Mouse (Mus musculus) B cell, adult 2 months (primary cell): Measurements from ENCODE around the gene Ranbp10.

Source experiments
- DNase-seq, 2 experiments: peaks; one replicate each; pipeline ENCODE4 v3.0.0; 2022

Gene Ranbp10

DNA sequence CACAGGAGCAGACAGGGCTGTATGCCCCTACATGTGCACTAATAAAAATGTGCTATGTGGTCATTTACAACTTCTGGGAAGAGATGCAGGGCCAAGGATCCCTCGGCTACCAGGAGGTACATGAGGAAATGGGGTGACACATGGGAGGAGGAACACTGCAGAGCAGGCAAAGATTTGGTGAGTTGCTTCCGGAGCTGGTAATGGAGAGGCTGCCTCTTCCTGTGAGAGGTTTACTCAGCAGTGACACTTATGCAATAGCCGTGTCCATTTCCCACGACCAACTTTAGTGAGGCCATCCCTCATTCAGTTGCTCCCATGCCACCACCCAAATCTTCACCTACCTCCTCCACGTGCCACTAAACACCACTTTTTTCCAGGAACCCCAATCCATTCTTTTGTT lies 46.9 kb downstream of the Ranbp10 start:
- DNase-seq, result no peak

DNA sequence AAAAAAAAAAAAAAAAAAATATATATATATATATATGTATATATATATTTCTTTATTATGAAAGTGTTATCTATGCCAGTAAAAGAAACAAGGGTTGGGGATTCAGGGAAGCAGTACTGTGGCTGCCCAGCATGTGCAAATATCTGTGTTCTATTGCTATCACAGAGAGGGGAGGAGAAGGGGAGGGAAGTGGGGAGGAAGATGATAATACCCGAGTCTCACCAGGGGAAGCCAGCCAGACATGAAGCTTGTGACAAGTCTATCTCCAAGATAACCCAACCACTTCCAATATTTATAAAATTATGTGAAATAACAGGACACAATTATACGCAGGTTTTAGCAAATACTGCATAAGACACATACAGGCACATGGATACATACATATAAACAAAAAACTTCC lies 49.3 kb downstream of the Ranbp10 start:
- DNase-seq, result no peak

DNA sequence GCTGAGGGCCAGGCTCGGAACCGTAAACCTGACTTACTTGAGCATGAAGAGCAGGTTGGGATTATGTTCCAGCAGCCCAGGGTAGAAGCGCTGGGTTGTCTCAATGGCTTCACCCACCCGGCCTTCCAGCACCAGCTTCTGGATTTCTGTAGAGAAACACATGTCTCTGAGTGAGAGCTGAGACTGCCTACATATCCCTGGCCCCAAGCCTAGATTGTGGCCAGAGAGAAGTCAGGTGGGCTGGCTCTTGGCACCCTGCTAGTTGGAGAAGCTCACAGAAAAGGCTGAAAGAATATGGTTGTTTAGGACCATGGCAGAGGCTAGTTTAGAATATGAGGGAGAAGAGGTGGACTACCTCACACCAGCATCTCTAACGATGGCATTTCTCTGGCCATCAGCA lies 52.7 kb downstream of the Ranbp10 start:
- no peak for DNase-seq

DNA sequence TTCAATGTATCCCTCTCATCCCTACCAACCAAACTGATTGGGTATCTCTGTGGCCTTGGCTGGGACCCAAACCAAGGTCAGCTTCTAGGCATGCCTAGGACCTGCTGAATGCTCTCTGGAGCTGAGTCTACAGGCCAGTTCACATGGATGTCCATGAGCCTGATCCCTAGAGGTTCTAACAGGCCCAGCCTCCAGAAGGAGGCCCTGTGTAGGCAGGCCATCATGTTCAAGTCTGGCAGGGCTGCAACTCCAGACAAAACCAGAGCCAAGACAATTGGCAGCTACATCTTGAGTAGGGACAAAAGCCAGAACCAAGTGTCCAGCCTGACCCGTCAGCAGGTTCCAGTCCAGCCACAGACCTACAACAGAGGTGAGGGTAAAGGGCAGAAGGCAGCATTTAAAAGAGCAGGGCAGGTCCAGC lies 53.7 kb downstream of the Ranbp10 start:
- DNase-seq, result no peak

DNA sequence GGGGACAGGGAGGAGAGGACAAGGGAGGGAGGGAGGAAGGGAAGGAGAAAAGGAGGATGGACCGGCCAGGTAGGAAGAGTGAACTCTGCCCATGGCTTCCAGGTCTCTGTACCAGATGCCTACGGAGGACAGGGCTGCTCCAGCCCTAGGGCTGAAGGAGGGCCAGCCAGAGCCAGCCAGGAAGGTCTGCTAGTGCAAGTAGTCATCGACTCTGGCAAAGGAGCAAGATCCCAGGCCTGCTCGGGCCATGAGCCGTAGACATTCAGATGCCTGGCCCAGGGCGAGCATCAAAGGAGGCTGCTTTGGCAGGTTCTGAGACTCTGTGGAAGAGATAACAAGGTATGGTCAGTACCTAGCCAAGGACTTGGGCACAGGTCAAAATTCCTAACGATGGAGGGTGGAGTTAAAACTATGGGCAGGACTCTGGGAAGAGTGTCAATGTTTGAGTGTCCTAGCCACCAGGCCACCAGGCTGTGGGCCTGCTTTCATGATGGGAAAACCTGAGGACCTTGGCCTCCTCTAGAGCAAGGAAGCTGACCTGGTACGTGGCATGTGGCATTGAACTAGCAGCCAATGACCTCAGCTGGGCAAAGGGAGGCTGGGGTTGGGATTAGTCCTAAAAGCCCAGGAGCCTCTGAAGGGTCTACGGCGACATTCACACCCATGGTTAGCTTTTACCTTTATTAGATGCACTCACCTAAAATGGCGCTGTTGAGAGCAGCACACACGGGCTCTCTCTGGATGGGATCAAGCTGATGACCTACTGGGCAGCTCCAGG lies 55.6 kb downstream of the Ranbp10 start:
- no peak for DNase-seq

DNA sequence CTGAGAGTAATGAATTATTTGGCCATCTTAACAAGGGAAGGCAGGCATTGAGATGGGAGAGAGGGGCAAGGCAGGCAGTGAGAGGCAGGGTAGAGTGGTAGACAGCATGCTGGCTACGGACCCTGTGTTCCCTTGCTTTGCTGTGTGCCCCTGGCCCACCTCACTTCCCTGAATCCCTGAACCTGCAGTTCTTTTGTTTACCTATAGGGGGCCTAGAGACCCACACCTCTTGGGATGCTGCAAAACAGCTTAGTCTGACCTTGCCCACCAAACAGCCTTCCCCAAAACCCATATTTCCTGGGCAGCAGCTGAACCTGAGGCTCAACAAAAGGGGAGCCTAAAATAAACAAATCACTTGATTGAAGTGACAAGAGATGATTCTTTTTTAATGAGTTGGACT lies 56.5 kb downstream of the Ranbp10 start:
- DNase-seq, result peak; percentile 42 to 45

DNA sequence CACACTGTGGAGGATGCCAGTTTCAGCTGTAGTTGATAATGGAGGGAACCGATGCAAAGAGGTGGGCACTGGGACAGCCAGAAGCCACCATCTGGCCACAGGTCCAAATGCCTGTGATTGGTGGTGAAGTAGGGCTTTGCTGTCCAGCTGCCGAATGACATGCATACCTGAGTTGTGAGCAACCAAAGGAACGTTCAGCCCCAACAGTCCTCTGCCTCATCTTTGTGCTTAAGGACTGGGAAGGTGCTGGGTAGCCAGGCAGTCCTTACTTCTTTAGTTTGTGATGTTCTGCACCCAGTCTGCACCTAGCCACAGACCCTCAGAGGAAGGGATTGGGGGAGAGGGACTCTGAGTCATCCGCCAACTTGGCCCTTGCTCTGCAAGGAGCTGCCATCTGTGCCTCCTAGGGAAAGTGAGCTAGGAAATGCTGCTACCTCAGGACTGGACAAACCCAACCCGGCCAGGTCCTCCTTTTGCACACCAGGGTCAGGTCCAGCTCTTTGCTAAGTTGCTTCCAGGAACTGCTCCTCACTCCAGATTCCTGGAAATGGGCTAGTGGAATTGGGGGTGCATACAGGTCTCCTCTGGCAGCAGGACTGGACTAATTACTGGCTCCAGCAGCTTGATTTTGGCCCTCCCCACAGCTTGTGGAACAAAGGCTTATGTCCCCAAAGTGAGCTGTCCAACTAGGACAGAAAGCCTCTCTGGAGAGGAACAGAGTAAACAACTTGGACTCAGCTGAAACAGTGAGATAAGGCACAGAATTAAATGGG lies 58.5 kb downstream of the Ranbp10 start:
- no peak for DNase-seq

DNA sequence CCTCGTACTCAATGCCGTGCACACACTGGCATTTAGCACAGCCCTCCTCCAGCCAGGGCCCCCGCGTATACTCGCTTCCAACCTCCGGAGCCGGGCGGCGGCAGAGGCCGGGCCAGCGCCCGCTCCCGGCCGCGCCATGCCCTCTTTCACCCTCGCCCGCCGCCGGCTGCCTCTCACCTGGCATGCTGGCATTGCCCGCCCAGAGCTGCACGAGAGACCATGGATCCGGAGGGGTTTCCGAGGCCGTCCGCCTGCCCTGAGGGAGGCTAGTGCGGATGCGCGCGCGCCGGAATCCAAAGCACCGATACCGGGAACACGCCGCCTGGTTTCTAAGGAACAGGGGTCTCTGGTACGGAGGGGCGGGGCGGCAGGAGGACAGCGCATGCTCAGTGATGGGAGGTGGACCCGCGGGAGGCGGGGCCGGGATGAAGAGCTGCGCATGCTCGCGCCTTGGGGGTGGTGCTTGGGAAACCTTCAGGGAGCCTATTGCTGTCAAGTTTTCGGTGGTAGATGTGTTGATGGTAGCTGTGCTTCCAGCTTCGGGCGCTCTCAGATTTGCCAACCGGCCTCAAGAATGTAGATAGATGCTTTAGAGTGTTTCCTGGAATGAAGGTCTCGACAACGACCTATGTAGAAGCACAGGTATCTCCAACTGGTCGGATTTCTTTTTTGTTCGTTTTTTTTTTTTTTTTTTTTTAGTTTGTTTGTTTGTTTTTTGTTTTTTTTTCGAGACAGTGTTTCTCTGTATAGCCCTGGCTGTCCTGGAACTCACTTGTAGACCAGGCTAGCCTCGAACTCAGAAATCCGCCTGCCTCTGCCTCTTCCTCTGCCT lies 68.7 kb downstream of the Ranbp10 start, which contains the start of gene Gfod2:
Gene Gfod2, minus strand, starts transcription at position 388 of the 832 bp plus-strand sequence.
- peak; percentile 97 to 98 for DNase-seq

DNA sequence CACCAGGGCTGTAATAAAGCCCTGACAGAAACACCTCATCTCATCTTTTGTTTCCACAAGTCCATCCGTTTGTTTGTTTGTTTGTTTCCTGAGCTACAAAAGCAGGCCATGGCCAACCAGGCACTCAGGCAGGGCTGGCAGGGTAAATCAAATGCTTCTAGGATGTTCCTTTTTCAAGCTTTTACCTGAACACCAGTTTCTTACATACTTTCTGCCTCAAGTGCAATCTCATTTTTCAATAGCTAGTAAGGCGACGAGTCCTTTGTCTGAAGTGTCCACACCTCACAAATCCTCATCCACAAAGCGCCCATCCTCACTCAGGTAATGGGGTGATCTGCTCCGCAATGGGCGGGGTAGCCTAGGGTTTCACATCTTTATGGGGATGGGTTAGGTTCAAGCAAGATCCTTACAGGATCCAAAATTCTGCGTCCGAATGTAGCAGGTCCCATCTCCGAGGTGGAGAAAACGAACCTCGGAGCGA lies 69.3 kb downstream of the Ranbp10 start:
- no peak for DNase-seq

DNA sequence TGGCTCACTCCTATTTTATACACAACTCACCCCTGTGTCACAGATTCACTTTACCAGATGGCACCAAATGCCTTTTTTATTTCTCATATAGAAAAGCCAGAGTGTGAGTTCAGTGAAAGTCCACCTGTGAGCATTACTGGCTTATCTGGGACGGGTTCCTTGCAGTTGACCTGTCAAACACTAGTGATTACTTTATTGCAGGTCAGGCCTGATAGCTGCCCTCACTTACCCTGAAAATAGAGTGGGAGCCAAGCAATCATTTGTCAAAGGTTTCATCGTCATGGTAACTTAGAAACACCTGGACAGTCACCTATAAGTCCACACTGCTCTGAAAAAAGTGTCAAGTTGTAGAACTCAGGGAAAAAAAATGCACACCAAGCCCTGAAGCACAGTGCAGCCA lies 72.5 kb downstream of the Ranbp10 start:
- DNase-seq, result no peak

DNA sequence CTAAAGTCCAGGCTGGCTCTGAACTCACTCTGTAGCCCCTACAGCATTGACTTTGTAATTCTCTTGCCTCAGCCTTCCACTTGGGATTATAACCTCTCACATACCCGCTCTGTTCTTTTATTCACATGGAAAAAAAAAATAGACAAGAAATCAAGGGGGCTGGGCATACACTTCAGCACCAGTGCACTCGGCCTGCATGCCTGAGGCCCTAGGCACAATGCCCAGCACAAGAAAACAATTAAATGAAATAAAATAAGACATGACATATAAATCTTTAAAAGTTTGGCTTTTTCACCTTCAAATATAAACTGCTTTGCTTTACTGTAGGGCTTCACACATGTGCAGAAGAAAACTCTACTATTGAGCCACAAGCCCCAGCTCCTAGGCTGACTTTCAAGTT lies 73.2 kb downstream of the Ranbp10 start:
- no peak for DNase-seq

DNA sequence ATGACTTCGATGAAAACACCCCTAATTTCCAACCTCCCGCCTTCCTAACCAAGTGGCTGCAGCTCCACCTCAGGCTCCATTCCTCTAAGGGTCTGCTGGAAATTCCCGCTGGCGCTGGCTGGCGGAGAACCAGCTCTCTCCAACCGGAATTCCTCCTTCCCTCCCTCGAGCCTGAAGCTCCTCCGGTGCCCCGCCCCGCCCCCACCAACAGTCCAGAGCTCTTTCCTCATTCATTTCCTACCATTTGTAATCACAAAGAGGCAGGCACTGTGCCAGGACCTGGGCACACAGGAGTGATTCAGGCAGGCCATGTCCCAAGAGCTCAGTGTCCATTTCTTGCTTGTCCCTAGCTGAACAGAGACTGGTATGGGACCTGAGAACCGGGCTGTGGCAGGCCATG lies 76.5 kb downstream of the Ranbp10 start:
- DNase-seq, result no peak

DNA sequence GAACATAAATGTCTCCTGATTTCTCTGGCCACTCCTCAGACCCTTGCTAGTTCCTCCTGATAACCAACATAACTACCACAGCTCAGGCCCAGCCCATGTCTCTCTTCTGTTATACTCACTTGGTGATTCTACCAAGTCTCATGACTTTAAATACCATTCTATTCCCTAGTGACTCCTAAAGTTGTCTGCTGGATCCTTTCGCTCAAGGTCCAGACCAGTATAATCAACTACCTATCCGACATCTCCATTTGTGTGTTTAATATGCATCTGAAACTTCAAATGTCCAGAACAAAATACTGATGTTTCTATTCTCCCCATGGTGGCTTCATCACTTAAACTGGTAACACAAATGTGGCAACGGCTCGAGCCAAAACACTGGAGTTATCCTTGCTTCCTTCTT lies 83.8 kb downstream of the Ranbp10 start:
- no peak for DNase-seq

DNA sequence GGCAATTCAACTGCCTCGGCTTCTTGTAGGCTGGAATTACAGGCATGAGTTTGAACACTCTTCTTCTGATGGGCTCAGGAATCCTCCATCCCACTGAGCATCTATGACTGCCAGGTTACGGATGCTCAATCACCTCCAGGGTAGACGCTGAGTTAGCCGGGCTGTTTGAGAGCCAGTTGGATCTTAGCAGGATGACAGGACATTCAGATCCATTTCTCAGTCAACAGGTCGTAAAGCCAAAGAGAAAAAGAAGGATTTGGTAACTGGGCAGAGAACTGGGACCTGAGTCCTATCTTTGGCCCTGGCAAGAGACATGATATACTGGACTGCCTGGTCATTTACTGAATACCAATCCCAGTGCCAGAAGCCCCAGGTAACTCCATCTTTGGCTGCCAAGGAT lies 87.9 kb downstream of the Ranbp10 start:
- DNase-seq, result no peak

DNA sequence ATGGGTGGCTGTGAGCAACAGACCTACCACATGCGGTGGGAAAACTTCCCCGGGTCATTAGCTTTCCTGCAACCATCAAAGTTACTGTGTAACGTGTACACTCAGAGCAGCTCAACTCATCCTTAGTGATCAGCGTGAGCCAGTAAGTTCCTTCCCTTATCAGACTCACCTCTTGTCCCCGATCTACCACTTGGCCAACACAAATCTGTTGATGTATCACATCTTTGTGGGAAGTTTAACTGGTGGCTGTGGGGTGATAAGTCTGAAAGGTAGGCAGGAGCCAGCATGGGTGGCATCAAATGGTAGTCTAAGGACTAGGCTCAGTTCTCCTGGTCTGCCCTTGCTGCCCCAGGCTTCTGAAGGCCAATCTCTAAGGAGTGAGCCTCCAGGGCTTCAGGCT lies 95.0 kb downstream of the Ranbp10 start:
- no peak for DNase-seq

DNA sequence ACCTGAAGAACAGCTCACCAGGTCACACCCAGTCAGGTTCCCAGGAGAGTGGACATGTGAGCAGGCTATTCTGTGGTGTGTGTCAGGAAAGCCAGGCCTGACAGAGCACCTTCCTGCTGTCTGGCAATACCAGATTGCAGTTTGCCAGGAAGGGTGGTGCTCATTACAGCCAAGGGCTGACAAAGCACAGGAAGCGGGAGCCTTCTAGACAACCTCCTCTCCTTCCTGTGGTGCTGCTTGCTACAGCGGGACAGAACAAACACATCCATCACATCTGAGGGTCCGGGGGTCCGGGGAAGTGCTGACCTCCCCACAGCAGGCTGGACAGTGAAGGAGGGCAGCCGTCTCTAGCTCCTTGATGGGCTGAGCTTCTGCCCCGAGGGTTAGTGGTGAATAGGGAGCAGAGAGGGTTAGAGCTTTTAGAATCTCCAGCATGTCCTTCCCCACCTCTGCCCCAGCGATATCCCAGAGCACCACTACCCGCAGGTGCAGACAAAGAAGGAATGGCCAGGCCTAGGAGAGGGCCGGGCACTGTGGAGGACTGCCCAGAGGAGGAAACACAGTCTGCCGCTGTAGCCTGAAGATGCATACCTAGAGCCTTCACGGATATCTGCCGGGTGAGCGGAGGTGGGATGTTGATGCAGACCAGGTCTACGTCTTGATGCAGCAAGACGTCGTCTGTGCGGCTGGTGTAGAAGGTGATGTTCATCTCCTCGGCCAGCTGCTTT lies 99.6 kb downstream of the Ranbp10 start:
- DNase-seq, result no peak

DNA sequence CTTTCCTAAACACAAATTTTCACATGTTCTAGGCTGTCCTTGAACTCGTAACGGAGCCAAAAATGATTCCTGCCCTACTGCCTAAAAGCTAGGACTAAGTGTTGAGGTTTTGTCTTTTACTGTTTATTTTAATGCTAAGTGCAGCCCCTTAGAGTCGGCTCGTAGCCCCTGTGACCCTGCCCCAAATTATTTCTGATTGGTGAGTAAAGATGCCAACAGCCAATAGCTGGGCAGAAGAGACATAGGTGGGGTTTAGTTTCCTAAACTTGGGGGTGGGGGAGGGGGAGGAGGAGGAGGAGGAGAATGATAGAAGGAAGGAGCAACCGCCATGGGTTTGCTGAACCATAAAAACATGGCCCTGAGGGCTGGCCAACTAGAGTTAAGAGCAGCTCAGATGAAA lies 101.4 kb downstream of the Ranbp10 start:
- DNase-seq, result no peak

DNA sequence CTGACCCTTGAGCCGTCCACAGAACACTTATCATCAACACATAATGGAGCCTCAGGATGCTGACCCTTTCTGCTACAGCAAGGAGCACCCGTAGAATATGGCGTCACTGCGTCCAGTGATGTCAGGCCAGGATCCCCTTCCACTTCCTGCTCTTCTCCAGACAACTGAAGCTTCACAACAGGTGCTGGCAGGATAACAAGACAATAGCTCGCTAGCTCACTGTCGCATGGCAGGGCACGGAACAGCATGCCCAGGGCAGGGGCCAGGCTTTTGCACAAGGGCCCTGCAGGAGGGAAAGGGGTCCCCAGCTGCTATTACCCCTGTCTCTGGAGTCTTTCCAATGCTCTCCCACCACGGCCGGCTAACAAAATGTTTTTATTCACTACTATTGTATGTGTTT lies 104.3 kb downstream of the Ranbp10 start:
- no peak for DNase-seq

DNA sequence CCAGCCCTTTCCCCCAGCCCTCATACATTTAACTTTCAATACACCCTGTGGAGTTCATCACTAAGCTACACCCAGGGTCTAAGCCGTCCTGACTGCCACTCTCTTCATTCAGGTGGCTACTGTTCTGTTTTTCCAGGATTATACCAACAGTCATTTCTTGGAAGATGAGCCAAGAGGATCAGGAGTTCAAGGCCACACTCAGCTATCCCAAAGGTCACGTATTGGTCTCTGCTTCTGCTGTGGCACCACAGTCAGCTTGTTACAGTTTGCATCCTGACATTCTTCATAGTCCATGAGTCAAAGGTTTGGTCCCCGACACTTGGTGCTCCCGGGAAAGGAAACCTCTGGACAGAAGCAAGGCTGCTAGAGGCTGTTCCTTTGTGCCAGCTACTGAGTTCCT lies 107.5 kb downstream of the Ranbp10 start:
- no peak for DNase-seq
